Mouse (Mus musculus) lung, embryonic 16.5 days (tissue): ENCODE data around the gene Mcts1. TPM values are rescaled to one million over a fixed set of nuclear protein-coding genes. Genes with fewer than 3 reads are reported as not detected.

Source experiments
- ATAC-seq: fragments of 200-750 bp; cut with Nextera tagmentation; 2 replicates; pipeline ENCODE4 v1.8.0; 2017; ENCODE audit warnings: low read depth, mild to moderate bottlenecking, moderate library complexity
- H3K27ac ChIP-seq: fragments of 300-500 bp; sonication (generic); 2 replicates; pipeline ENCODE4 v1.5.1; 2014; ENCODE audit warnings: mild to moderate bottlenecking, control low read depth, low read length
- H3K27me3 ChIP-seq: fragments of 300-500 bp; sonication (generic); 2 replicates; pipeline ENCODE4 v1.6.1; 2014; ENCODE audit warnings: low read depth, low read length, mixed read lengths; ENCODE audit not compliant: control insufficient read depth, insufficient read depth
- H3K36me3 ChIP-seq: fragments of 300-500 bp; sonication (generic); 2 replicates; pipeline ENCODE4 v1.6.1; 2014; ENCODE audit warnings: low read length; ENCODE audit not compliant: control insufficient read depth, insufficient read depth
- H3K4me1 ChIP-seq: fragments of 300-500 bp; sonication (generic); replicated peaks from 2 replicates; pipeline ENCODE4 v1.6.1; 2014; ENCODE audit warnings: low read length, mixed read lengths; ENCODE audit not compliant: control insufficient read depth, insufficient read depth
- H3K4me2 ChIP-seq: fragments of 300-500 bp; sonication (generic); 2 replicates; pipeline ENCODE4 v1.6.1; 2014; ENCODE audit warnings: low read depth, low read length, control low read depth
- H3K4me3 ChIP-seq: fragments of 300-500 bp; sonication (generic); 2 replicates; pipeline ENCODE4 v1.5.1; 2014; ENCODE audit warnings: mild to moderate bottlenecking, low read length, control low read depth
- H3K9ac ChIP-seq: fragments of 300-500 bp; sonication (generic); 2 replicates; pipeline ENCODE4 v1.6.1; 2014; ENCODE audit warnings: low read length, control low read depth
- H3K9me3 ChIP-seq: fragments of 300-500 bp; sonication (generic); 2 replicates; pipeline ENCODE4 v1.6.1; 2016; ENCODE audit warnings: low read length; ENCODE audit not compliant: control insufficient read depth
- WGBS: fragments of 180-500 bp; shearing (Covaris S2); extraction: QIAGEN DNeasy Blood & Tissue Kit; methylation state at CpG from one replicate; pipeline ENCODE4 v1.1.7; 2014; 5-methylcytosine and 5-hydroxymethylcytosine counted together
- polyA plus RNA-seq: library from polyadenylated mRNA; unstranded; fragments of >200 nt; fragmentation: Nextera tagmentation; extraction: Ambion mirVana; gene quantifications from 2 replicates; pipeline ENCODE4 v1.2.1, GENCODE M21; 2015

Mcts1 gene
- 92.9 and 95.7 TPM in 2 replicates for polyA plus RNA-seq

DNA sequence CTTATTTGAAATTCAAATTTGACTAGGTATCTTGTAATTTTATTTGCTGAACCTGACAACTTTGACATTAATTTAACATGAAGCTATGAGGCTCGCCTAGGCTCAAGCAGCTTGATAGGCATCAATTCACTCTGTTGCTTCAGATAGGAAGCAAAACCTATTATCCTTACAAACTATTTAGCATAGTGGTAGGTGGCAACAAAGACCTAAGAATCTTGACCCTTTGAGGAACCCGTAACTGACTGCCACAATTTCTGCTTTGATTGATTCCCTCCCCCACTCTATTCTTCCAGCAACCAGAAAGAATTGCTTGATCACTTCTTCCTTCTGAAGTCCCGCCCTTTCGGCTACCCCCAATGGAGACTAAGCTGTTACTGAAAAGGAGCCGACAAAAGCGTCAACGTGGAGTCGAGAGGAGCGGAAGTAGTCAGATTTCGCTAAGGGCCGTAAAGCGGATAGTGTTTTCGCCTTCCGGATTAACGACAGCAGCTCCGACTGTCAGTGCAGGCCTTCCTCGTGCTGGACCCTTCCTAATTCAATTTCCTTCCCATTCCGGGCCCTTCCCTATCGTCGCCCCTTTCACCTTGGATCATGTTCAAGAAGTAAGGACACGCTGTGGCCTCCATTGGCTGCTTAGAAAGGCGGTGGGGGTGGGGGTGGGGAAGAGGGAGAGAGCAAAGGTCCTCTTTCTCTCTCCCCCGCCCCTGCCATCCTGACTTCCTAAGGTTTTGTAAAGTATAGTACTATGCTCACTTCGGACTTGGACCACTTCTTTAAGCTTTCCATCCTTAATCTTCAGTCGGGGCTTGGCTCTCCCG is at the start of gene Mcts1:
TSS of gene Mcts1 (plus strand) at position 402 of the 818 bp plus-strand sequence.
- peak within 1 kb of the TSS; percentile 44 for H3K4me2 ChIP-seq
- 15% methylated on average over 24 of the region's 26 CpGs for WGBS
- no peaks in the 10 kb centered on the region for H3K9me3 ChIP-seq
- H3K4me1 ChIP-seq = no peaks in the 10 kb centered on the region
- peak within 1 kb of the TSS; percentile 69 for H3K27ac ChIP-seq
- peak within 1 kb of the TSS; percentile 61 for H3K9ac ChIP-seq
- no peaks in the 10 kb centered on the region for H3K27me3 ChIP-seq
- peak within 1 kb of the TSS; percentile 61 for H3K4me3 ChIP-seq
- peak; percentile 92 for ATAC-seq
- no peaks in the 10 kb centered on the region for H3K36me3 ChIP-seq

DNA sequence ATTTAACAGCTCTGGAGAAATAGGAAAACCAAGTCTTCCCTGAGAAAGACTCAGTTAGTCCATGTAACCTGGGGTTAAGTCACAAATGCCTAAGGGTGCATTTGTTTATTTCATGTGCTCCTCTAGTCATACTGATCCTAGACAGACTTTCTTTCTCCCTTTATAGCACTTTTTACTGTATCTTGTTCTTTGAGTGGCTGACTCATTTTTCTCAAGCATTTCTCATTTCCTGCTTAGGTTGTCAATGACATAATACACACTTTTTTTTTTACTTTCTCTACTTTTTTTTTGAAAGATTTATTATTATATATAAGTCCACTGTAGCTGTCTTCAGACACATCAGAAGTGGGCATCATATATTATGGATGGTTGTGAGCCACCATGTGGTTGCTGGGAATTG is 47.1 kb upstream of the Mcts1 start:
- no peak for ATAC-seq
- H3K9ac ChIP-seq = no peak overlapping the region
- H3K27me3 ChIP-seq = no peaks in the 10 kb centered on the region
- H3K36me3 ChIP-seq = no peaks in the 10 kb centered on the region
- H3K9me3 ChIP-seq = no peaks in the 10 kb centered on the region
- no peak overlapping the region for H3K27ac ChIP-seq
- H3K4me1 ChIP-seq = no peaks in the 10 kb centered on the region
- no peak overlapping the region for H3K4me3 ChIP-seq
- no peak overlapping the region for H3K4me2 ChIP-seq

GRCm38 (mm10) chrX:38563941-38564541 is 36.3 kb upstream of the Mcts1 start:
- Histone ChIP-seq H3K27me3 (no peaks in the 10 kb centered on the region), H3K9me3 (no peaks in the 10 kb centered on the region), H3K9ac (peak overlapping the region; percentile 74), H3K36me3 (peaks cover 4% of the 10 kb centered on the region; the same call in 1 of the 2 replicates), H3K4me3 (peak overlapping the region; percentile 61), H3K27ac (peak overlapping the region; percentile 97), H3K4me1 (no peaks in the 10 kb centered on the region), H3K4me2 (peak overlapping the region; percentile 71)
- ATAC-seq = peak; percentile 0; the same call in 1 of the 2 replicates
- 20% methylated on average over 11 of the region's 19 CpGs for WGBS

DNA sequence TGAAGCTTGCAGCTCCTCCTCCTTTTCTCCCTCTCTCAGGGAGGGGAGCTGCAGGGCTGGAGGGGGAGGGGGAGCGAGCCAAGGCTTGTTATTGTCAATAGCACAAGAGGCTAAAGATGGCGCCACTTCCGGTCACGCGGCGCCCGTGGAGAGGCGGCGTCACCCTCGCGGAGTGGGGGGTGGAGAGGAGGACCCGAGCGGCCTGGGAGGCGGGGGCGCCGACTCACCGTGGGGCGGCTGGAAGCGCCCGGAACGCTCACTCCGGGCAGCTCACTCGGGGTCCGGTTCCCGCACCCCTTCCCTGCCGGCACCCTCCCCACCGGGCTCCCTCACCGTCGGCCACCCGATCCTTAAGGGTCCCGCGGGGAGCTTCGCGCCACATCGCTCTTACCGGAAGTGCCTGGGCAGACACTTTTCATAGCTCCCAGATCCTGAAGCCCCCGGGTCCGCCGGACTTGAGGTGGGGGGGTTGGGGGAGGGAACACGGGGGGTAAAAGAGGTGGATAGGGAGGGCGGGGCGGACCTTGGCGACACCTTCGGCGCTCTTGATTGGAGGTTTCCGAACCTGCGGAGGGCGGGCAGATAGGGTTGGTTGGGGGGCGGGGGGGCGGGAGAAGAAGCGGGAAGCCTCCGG is 35.7 kb upstream of the Mcts1 start:
- no peaks in the 10 kb centered on the region for H3K27me3 ChIP-seq
- H3K9ac ChIP-seq = peak overlapping the region; percentile 74
- H3K9me3 ChIP-seq = no peaks in the 10 kb centered on the region
- peak overlapping the region; percentile 71 for H3K4me2 ChIP-seq
- H3K4me1 ChIP-seq = no peaks in the 10 kb centered on the region
- H3K4me3 ChIP-seq = peak overlapping the region; percentile 61
- 13% methylated on average over 38 of the region's 52 CpGs for WGBS
- H3K36me3 ChIP-seq = peaks cover 4% of the 10 kb centered on the region; the same call in 1 of the 2 replicates
- peak overlapping the region; percentile 97 for H3K27ac ChIP-seq
- peak; percentile 95 for ATAC-seq

DNA sequence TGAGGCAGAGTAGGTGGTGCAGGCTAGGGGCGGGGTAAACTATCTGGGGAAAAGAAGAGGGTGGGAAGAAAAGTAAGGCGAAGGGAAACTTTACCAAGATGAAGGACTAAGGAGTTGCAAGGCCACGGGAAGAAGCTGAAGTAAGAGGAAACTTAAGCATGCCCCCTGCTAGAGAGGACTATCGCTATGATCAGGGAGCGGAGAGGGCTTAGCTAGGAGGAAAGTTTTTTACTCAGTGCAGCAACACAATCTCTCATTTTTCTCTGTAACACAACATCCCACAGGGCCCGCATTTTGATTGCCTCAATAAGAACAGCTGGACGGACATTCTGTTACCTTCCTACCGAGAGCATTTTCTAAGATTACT is 35.2 kb upstream of the Mcts1 start:
- Histone ChIP-seq H3K27ac (peak overlapping the region; percentile 97), H3K36me3 (peaks cover 2% of the 10 kb centered on the region; the same call in 1 of the 2 replicates), H3K4me2 (peak overlapping the region; percentile 55), H3K9ac (peak overlapping the region; percentile 64), H3K27me3 (no peaks in the 10 kb centered on the region), H3K9me3 (no peaks in the 10 kb centered on the region), H3K4me1 (no peaks in the 10 kb centered on the region), H3K4me3 (peak overlapping the region; percentile 61)
- WGBS = 9% methylated on average over 8 of the region's 8 CpGs
- ATAC-seq = no peak

GRCm38 (mm10) chrX:38566521-38567205 is 33.7 kb upstream of the Mcts1 start:
- H3K4me1 ChIP-seq = no peaks in the 10 kb centered on the region
- H3K36me3 ChIP-seq = no peaks in the 10 kb centered on the region
- H3K27me3 ChIP-seq = no peaks in the 10 kb centered on the region
- ATAC-seq = no peak
- H3K9me3 ChIP-seq = no peaks in the 10 kb centered on the region
- H3K27ac ChIP-seq = no peak overlapping the region
- H3K4me3 ChIP-seq = no peak overlapping the region
- H3K4me2 ChIP-seq = no peak overlapping the region
- 69% methylated on average over 6 of the region's 6 CpGs for WGBS
- H3K9ac ChIP-seq = no peak overlapping the region

- Histone ChIP-seq H3K4me3 (no peak within 1 kb of the TSS), H3K27ac (no peak within 1 kb of the TSS), H3K4me2 (no peak within 1 kb of the TSS), H3K36me3 (no peaks in the 10 kb centered on the region), H3K4me1 (no peaks in the 10 kb centered on the region), H3K27me3 (no peaks in the 10 kb centered on the region), H3K9ac (no peak within 1 kb of the TSS), H3K9me3 (no peaks in the 10 kb centered on the region)
- ATAC-seq = no peak
- 81% methylated on average over 15 of the region's 15 CpGs for WGBS
Observed at GRCm38 (mm10) chrX:38576078-38576477, 24.3 kb upstream of the Mcts1 start, which contains the start of gene Cul4b. Gene Cul4b (minus strand): TSS chrX:38576196.

GRCm38 (mm10) chrX:38581140-38581539 is 19.2 kb upstream of the Mcts1 start:
- Histone ChIP-seq H3K36me3 (no peaks in the 10 kb centered on the region), H3K9me3 (no peaks in the 10 kb centered on the region), H3K4me2 (no peak overlapping the region), H3K9ac (no peak overlapping the region), H3K27me3 (no peaks in the 10 kb centered on the region), H3K27ac (no peak overlapping the region), H3K4me3 (no peak overlapping the region), H3K4me1 (no peaks in the 10 kb centered on the region)
- no peak for ATAC-seq
- WGBS = 94% methylated on average over 1 of the region's 1 CpGs

DNA sequence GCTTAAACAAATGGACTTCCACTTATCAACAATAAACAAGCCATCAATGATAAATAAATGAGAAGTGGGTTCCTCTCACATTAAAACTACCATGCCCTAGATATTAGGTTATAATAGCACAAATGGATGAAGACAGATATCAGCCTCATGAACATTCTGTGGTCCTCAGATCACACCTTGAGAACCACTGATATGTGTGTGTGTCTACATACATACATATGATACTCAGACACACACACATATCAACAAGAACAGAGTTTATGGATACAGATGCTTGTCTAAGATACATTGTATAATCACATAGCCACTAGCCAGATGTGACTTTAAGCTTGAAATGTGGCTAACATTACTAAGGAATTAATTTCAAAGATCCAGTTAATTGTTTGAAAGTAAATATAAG is 17.1 kb upstream of the Mcts1 start:
- no peak overlapping the region for H3K9ac ChIP-seq
- H3K9me3 ChIP-seq = no peaks in the 10 kb centered on the region
- ATAC-seq = no peak
- no peak overlapping the region for H3K4me2 ChIP-seq
- H3K4me3 ChIP-seq = no peak overlapping the region
- no peaks in the 10 kb centered on the region for H3K4me1 ChIP-seq
- no peak overlapping the region for H3K27ac ChIP-seq
- H3K36me3 ChIP-seq = no peaks in the 10 kb centered on the region
- H3K27me3 ChIP-seq = no peaks in the 10 kb centered on the region
